Mouse (Mus musculus) heart, postnatal 0 days (tissue): ENCODE measurements around the gene Ankrd9.

Experiments
- CTCF ChIP-seq: IDR thresholded peaks from 2 replicates; pipeline ENCODE4 v1.5.1; 2016; ENCODE audit warnings: antibody characterized with exemption, control low read depth, low read depth
- EP300 ChIP-seq: IDR thresholded peaks from 2 replicates; pipeline ENCODE4 v1.6.1; 2016; ENCODE audit warnings: antibody characterized with exemption, low read depth

GRCm38 (mm10) chr12:110948082-110948909, 30.5 kb downstream of the Ankrd9 start:
- no peak for TF ChIP-seq CTCF
- TF ChIP-seq EP300 = no peak
